Mouse (Mus musculus) heart, embryonic 15.5 days (tissue): ENCODE data around the gene Zfp853. TPM values are rescaled to one million over a fixed set of nuclear protein-coding genes. Genes with fewer than 3 reads are reported as not detected.

Source experiments
- ATAC-seq: fragments of 200-750 bp; cut with Nextera tagmentation; replicated peaks from 2 replicates; pipeline ENCODE4 v1.8.0; 2017; ENCODE audit warnings: low read depth, moderate TSS enrichment; ENCODE audit not compliant: insufficient number of reproducible peaks, insufficient read depth, low FRiP score
- H3K27ac ChIP-seq: fragments of 300-500 bp; sonication (generic); 2 replicates; pipeline ENCODE4 v1.5.1; 2015; ENCODE audit warnings: mild to moderate bottlenecking, inconsistent platforms
- H3K27me3 ChIP-seq: fragments of 300-500 bp; sonication (generic); 2 replicates; pipeline ENCODE4 v1.6.1; 2015; ENCODE audit warnings: inconsistent platforms
- H3K36me3 ChIP-seq: fragments of 300-500 bp; sonication (generic); 2 replicates; pipeline ENCODE4 v1.6.1; 2015; ENCODE audit warnings: mild to moderate bottlenecking, inconsistent platforms
- H3K4me1 ChIP-seq: fragments of 300-500 bp; sonication (generic); replicated peaks from 2 replicates; pipeline ENCODE4 v1.6.1; 2015; ENCODE audit warnings: inconsistent platforms
- H3K4me2 ChIP-seq: fragments of 300-500 bp; sonication (generic); 2 replicates; pipeline ENCODE4 v1.6.1; 2015; ENCODE audit warnings: inconsistent platforms, mild to moderate bottlenecking, moderate library complexity
- H3K4me3 ChIP-seq: fragments of 300-500 bp; sonication (generic); 2 replicates; pipeline ENCODE4 v1.5.1; 2015; ENCODE audit warnings: mild to moderate bottlenecking, inconsistent platforms
- H3K9ac ChIP-seq: fragments of 300-500 bp; sonication (generic); 2 replicates; pipeline ENCODE4 v1.6.1; 2015; ENCODE audit warnings: mild to moderate bottlenecking, inconsistent platforms
- H3K9me3 ChIP-seq: fragments of 300-500 bp; sonication (generic); replicated peaks from 2 replicates; pipeline ENCODE4 v1.6.1; 2016; ENCODE audit warnings: inconsistent platforms
- WGBS: fragments of 180-500 bp; shearing (Covaris S2); methylation state at CpG from one replicate; pipeline ENCODE4 v1.1.7; 2015; ENCODE audit warnings: mixed read lengths; 5-methylcytosine and 5-hydroxymethylcytosine counted together
- polyA plus RNA-seq: library from polyadenylated mRNA; unstranded; fragments of >200 nt; fragmentation: Nextera tagmentation; extraction: Ambion mirVana; gene quantifications from 2 replicates; pipeline ENCODE4 v1.2.1, GENCODE M21; 2015

Gene Zfp853
- polyA plus RNA-seq, 1 experiment from 2014 or later = not detected

DNA sequence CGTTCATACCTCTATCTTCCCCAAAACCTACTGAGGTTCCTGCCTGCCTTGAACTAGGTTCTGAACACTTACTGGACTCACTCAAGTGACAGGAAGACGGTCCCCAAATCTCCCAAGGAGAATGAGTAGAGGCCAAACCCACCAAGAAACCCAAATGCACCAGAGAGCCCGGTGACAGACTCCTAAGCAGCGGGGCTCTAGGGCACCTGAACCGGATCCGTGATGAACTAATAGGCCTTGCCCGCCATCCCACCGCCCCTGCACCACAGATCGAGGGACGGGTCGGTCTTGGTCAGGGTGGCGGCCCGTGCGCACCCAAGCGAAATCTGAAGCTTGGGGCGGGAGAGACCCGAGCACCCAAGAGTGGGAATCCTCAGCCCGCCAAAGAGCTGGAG lies 40.6 kb downstream of the Zfp853 start:
- H3K9ac ChIP-seq = no peak overlapping the region
- no peak for ATAC-seq

GRCm38 (mm10) chr5:143252039-143252438 lies 41.4 kb downstream of the Zfp853 start:
- Histone ChIP-seq H3K4me3 (no peak overlapping the region), H3K36me3 (peaks cover 20% of the 10 kb centered on the region), H3K9ac (no peak overlapping the region), H3K4me2 (no peak overlapping the region), H3K27ac (no peak overlapping the region), H3K4me1 (peaks cover 25% of the 10 kb centered on the region), H3K9me3 (no peaks in the 10 kb centered on the region), H3K27me3 (peaks cover 67% of the 10 kb centered on the region)
- WGBS = 60% methylated on average over 6 of the region's 6 CpGs
- ATAC-seq = no peak

More for the DNA sequence above, 40.6 kb downstream of the Zfp853 start:
- Histone ChIP-seq H3K36me3 (peaks cover 14% of the 10 kb centered on the region; the same call in 1 of the 2 replicates), H3K27ac (no peak overlapping the region), H3K27me3 (peaks cover 74% of the 10 kb centered on the region), H3K9me3 (no peaks in the 10 kb centered on the region), H3K4me1 (peaks cover 25% of the 10 kb centered on the region), H3K4me3 (peak overlapping the region; percentile 47), H3K4me2 (peak overlapping the region; percentile 79; the same call in 1 of the 2 replicates)
- 32% methylated on average over 18 of the region's 18 CpGs for WGBS

DNA sequence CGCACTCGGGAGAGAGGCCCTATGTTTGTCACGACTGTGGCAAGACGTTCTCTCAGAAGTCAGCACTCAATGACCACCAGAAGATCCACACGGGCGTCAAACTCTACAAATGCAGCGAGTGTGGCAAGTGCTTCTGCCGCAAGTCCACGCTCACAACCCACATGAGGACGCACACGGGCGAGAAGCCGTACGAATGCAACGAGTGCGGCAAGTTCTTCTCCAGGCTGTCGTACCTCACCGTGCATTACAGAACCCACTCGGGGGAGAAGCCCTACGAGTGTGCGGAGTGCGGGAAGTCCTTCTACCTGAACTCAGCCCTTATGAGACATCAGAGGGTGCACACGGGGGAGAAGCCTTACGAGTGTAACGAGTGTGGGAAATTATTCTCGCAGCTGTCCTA lies 48.5 kb downstream of the Zfp853 start:
- ATAC-seq = no peak
- no peak overlapping the region for H3K4me2 ChIP-seq
- no peaks in the 10 kb centered on the region for H3K27me3 ChIP-seq
- H3K4me1 ChIP-seq = no peaks in the 10 kb centered on the region
- no peak overlapping the region for H3K9ac ChIP-seq
- H3K36me3 ChIP-seq = peaks cover 79% of the 10 kb centered on the region
- H3K4me3 ChIP-seq = no peak overlapping the region
- H3K27ac ChIP-seq = no peak overlapping the region
- H3K9me3 ChIP-seq = no peaks in the 10 kb centered on the region
- WGBS = 94% methylated on average over 26 of the region's 26 CpGs

Other genes starting within 250 kb of the Zfp853 start
- gene Rnf216, start 180.6 kb downstream of the Zfp853 start, polyA plus RNA-seq = 23.9 and 27.5 TPM in 2 replicates
- not detected in 2 replicates for gene Olfr718-ps1, start 146.0 kb downstream of the Zfp853 start, polyA plus RNA-seq
- gene Rbak, start 112.8 kb downstream of the Zfp853 start, polyA plus RNA-seq = 6.8 and 9.3 TPM in 2 replicates
- gene Spdye4b, start 112.6 kb downstream of the Zfp853 start, polyA plus RNA-seq = not detected in 2 replicates
- not detected in 2 replicates for gene Spdye4a, start 66.7 kb downstream of the Zfp853 start, polyA plus RNA-seq
- 6.1 and 8.8 TPM in 2 replicates for gene Zfp12, start 58.5 kb downstream of the Zfp853 start, polyA plus RNA-seq
- 2.2 and 2.8 TPM in 2 replicates for gene Zfp316, start 23.6 kb downstream of the Zfp853 start, polyA plus RNA-seq
- 18.7 and 25.7 TPM in 2 replicates for gene E130309D02Rik, start 21.7 kb upstream of the Zfp853 start, polyA plus RNA-seq
- 49.8 and 56.0 TPM in 2 replicates for gene Zdhhc4, start 35.6 kb upstream of the Zfp853 start, polyA plus RNA-seq
- 0.06 TPM in 1 of 2 replicates, not detected in the other for gene Grid2ip, start 63.7 kb upstream of the Zfp853 start, polyA plus RNA-seq
- 217 and 221 TPM in 2 replicates for gene Kdelr2, start 110.2 kb upstream of the Zfp853 start, polyA plus RNA-seq
- gene Daglb, start 171.0 kb upstream of the Zfp853 start, polyA plus RNA-seq = 7.9 and 9.3 TPM in 2 replicates
- gene Rac1, start 234.4 kb upstream of the Zfp853 start, polyA plus RNA-seq = 322 and 367 TPM in 2 replicates